Mouse (Mus musculus): ENCODE data around the gene Uchl4.
A peak's percentile ranks its signal among the peaks of the same experiment; 100 is the strongest.

Gene Uchl4

DNA sequence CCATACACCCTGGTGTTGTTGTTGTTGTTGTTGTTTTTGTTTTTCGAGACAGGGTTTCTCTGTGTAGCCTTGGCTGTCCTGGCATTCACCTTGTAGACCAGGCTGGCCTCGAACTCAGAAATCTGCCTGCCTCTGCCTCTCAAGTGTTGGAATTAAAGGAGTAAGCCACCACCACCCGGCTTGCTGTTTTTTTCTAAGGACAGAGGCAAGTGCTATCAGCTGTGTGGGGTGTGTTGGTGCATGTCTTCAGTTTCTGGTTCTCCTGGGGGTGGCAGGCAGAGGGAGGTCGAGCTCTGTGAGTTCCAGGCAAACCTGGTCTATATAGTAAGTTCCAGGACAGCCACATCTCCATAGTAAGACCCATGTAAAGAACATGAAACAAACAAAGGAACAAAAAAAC, 39.3 kb downstream of the Uchl4 start:
- DNase-seq (ENCODE audit: low spot score): no peak

DNA sequence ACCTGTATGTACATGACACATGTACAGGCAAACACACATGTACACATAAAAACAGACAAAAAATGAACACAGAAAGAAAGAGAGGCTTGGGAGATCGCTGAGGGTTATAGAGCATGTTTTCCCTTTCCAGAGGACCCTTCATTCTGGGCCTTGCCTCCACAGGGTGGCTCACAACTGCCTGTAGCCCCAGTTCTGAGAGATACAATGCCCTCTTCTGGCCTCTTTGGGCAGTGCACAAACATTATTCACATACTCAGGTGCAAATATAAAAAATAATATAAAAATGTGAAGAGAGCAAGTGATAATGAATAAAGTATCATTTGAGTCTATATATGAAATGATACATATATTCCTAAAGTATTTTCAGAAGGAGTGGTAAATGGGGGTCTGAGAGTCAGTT, 39.9 kb downstream of the Uchl4 start:
- DNase-seq (ENCODE audit: low spot score): peak; percentile 18

DNA sequence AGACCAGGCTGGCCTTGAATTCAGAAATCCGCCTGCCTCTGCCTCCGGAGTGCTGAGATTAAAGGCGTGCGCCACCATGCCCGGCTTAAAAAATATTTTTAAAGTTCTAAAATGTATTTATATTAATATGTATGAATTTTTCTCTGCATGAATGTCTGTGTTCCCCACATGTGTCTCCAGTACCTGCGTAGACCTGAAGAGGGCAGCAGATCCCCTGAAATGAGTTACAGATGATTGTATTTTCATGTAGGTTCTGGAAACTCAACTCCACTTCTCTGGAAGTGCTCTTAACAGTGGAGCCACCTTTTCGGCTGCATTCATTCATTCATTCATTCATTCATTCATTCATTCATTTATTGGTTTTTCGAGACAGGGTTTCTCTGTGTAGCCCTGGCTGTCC, 42.7 kb downstream of the Uchl4 start:
- DNase-seq (ENCODE audit: low spot score): peak; percentile 87

DNA sequence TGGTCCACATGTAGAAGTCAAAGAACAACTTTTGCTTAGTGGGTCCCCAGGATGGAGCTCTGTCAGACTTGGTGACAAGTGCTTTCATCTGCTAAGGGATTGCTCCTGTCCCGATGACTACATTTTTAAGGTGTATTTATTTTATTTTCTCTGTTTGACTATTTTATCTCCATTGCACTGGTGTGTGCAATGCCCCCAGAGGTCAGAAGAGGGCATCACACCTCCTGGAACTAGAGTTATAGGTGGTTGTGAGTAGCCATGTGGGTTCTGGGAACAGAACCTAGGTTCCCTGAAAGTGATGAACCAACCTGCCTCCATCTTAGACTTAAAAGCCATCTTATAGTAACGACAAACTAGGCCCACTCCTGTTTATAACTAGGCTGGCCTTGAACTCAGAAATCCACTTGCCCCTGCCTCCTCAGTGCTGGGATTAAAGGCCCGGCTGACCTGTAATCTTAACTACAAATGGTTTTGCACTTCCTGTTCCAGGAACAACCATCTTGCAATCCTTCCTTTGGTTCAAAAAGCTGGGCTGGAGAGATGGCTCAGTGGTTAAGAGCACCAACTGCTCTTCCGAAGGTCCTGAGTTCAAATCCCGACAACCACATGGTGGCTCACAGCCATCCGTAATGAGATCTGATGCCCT, 43.8 kb downstream of the Uchl4 start:
- DNase-seq (ENCODE audit: low spot score): no peak

DNA sequence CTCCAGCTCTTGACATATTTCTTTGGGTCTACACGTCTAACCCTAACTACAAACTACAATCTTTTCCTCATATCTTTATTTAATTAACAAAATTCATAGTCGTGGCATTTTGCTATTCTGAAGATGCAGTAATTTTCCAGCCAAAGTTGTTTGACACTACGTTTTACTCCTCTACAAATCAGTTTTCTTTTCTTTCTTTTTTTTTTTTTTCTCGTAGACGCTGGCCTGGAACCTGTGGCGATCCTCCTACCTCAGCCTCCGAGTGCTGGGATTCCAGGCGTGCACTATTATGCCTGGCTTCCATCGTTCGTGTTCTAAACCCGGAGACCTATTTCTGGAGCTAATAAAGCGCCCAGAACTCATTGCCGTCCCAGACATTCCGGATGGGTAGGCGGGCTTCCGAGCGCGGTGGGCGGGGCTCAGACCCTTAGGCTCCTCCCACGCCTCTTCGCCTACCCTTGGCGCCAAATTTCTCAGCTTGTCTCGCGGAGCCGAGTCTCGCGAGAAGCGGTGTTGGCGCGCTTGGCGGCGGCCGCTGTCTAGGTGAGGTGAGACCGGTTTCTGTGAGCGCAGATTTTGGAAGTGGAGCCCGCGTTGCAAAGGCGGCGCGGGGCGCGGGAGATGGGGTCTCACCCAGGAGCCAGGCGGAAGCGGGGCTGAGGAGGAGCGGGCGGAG, 46.2 kb downstream of the Uchl4 start, which contains the start of gene Tipin:
Gene Tipin (plus strand): TSS at position 477 of the 676 bp plus-strand sequence.
- DNase-seq (ENCODE audit: low spot score): peak; percentile 97

DNA sequence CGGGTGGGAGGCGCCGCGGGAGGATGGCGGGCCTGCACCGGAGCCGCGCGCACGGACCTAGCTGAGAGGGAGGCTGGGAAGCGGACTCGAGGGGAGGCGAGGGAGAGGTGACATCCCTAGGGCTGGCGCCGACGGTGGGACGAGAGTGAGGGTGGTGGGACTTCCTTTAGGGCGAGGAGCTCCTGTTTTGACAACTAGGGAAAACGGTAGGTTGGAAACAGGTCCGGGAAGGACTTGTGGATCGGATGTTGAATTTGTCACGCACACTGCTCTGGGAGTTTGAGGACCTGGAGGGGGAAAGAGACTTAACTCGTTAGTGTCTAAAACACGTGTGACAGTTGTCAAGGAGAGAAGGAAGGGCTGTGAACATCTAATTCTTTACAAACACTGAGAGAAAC, 46.8 kb downstream of the Uchl4 start:
- DNase-seq (ENCODE audit: low spot score): no peak

DNA sequence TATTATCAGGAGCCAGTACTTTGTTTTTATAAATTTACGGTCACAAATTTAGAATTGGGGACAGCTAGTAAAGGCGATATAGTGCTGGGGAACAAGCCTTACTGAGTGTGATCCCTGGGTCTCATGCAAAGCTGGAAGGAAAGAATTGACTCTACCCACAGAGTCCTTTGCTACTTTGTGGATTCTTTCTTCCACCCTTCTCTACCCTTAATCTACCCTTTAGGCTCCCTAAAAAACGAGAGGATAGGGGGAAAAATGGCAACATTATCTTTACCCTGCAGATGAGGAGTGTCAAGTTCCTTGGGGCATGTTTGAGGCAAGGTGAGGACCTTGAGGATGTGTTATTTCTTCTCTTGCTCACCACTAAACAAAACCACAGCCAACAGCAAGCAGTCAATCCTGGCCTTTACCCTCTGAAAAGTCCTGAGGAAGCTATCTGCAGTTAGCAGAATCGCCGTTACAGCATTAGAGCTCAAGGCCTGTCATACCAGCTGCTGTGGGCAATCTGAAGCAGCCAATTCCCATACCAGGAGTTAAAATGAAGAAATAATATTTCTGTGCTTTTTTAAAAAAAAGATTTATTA, 47.5 kb downstream of the Uchl4 start:
- no peak for DNase-seq (ENCODE audit: low spot score)

All from embryo, embryonic 10.5 days (tissue).